Mouse (Mus musculus): ENCODE measurements around the gene Ncs1.
A peak's percentile ranks its signal among the peaks of the same experiment; 100 is the strongest.

The Ncs1 gene

DNA sequence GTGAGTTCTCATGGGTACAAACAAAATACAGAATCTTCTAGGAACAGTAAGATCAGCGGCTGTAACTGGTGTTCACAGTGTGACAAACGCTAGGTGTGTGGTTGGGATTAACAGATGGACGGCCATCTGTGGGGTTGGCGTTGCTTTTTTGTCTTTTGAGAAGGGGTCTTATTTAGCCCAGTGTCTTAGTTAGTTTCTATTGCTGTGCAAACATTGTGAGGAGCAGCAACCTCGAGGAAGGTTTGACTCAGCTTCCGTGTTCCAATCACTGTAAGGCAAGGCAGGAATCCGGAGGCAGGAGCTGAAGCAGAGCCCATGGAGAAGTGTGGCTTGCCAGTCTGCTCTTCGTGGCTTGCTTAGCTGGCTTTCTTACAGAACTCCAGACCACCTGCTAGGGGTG, 35.5 kb downstream of the Ncs1 start:
- DNase-seq (ENCODE audit: low spot score): no peak

- no peak for DNase-seq (ENCODE audit: low spot score)
Measured at GRCm38 (mm10) chr2:31282266-31282665, 36.6 kb downstream of the Ncs1 start.

DNA sequence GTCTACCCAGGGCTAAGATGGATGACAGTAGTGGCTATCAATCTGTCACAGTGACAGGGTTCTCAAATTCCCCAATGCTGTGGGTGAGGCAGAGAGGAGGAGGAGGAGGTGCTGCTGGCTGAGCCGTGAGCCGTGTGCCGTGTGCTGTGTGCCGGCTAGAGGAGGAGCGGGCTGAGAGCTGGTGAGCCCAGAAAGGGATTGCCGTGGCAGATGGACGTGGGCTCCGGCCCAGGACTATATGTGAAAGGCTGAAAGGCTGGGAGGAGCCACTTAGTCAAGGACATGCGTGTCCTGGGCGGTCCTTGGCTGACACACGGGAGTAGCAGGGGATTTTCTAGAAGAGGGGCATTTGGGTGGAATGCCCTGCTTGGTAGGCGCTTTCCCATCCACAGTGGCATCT, 37.3 kb downstream of the Ncs1 start:
- DNase-seq (ENCODE audit: low spot score): no peak

- no peak for DNase-seq (ENCODE audit: low spot score)
Measured at GRCm38 (mm10) chr2:31284531-31284930, 38.9 kb downstream of the Ncs1 start.

DNA sequence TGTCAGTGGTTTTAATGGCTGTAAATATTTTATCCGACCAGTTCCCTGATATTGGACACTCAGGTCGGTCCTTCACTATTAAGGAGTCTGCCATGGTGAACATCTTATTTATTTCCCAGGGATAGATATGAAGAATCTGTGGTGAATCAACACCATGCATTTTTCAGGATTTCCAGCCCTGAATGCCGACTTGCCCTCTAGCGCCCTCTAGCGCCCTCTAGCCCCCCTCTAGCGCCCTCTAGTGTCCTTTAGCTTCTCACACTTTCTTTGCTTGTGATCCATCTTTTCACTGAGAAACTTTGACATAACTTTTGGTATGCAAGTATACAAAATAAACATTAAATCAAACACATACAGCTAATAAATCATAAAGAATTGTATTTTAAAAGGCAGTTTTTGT, 45.8 kb downstream of the Ncs1 start:
- peak; percentile 65 for DNase-seq (ENCODE audit: low spot score)

DNA sequence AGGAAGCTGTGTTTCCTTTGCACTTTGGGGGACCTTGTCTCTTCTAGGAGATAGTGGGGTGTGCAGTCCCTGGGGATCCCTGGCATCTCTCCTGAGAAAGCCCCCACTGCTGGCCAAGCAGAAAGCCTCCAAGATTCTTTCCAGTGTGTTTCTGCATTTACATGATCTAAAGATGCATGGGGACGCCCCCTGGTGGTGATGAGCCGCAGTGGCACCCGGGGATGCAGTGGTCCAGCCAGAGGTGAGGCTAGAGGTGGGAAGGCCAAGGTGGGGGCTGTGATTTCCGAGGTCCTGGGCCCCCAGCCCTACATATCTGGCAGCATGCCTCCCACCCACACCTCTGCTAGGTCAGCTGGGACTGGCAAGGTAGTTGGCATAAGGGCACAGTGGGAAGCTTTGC, 49.4 kb downstream of the Ncs1 start:
- peak; percentile 53 for DNase-seq (ENCODE audit: low spot score)

DNA sequence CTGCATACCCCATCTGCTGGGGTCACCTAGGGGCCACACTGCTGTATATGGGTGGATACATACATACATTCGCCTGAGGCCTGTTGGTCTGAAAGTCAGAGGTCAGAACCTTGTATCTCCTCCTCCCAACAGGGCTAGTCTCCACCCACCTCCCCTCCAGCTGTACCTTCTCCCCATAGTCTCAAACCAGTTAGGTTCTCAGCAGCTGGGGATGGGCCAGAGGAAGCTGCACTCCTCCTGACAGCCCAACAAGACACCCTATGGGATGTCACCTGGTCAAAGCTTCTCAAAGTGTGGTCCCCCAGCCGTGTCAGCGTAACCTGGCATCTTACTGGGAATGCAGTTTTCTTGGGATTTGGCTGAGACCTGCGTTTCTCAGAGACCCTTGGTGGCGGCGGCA, 50.8 kb downstream of the Ncs1 start:
- no peak for DNase-seq (ENCODE audit: low spot score)

GRCm38 (mm10) chr2:31297602-31298268, 52.1 kb downstream of the Ncs1 start:
- DNase-seq (ENCODE audit: low spot score): peak; percentile 73

- DNase-seq (ENCODE audit: low spot score): no peak
Measured at GRCm38 (mm10) chr2:31298814-31299213, 53.2 kb downstream of the Ncs1 start.

GRCm38 (mm10) chr2:31299266-31299665, 53.6 kb downstream of the Ncs1 start:
- peak; percentile 27 for DNase-seq (ENCODE audit: low spot score)

- DNase-seq (ENCODE audit: low spot score): no peak
Measured at GRCm38 (mm10) chr2:31299996-31300395, 54.4 kb downstream of the Ncs1 start.

DNA sequence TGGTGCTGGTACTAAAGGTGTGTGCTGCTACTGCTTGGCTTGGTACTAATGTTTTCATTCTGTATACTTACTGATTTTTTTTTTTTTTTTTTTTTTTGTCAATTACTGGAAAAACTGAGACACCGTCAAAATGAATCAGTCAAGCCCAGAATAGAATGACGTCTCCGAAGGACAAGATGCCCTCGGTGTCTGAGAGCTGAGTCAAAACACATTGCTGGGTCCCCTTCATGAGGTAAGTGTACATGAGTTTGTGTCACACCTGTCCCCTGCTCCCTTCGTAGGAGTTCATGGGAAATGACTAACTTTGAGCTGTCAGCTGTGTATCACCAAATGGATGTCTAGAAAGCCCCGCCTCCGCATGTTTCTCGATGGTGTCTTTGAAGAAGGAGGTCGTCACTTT, 57.6 kb downstream of the Ncs1 start:
- DNase-seq (ENCODE audit: low spot score): no peak

- no peak for DNase-seq (ENCODE audit: low spot score)
Measured at GRCm38 (mm10) chr2:31304191-31304590, 58.6 kb downstream of the Ncs1 start.

GRCm38 (mm10) chr2:31304801-31305665, 59.4 kb downstream of the Ncs1 start:
- DNase-seq (ENCODE audit: low spot score): no peak

DNA sequence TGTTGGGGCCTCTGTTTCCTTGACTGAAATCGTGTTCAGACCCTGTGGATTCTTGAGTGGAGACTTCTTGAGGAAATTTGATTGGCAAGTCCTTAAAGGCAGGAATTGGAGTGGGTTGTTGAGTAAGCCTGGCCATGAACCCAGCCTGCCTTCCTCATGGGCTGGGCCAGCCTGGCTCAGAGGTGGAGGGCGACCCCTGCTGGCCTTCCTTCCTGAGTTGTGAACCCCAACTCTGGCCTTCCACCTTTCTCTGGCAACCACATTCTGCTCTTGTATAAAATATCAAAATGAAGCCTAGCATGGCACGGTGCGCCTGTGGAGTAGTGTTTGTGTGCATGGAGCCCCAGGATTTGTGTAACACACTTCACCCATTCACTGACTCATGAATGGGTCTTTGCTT, 60.1 kb downstream of the Ncs1 start:
- peak; percentile 47 for DNase-seq (ENCODE audit: low spot score)

DNA sequence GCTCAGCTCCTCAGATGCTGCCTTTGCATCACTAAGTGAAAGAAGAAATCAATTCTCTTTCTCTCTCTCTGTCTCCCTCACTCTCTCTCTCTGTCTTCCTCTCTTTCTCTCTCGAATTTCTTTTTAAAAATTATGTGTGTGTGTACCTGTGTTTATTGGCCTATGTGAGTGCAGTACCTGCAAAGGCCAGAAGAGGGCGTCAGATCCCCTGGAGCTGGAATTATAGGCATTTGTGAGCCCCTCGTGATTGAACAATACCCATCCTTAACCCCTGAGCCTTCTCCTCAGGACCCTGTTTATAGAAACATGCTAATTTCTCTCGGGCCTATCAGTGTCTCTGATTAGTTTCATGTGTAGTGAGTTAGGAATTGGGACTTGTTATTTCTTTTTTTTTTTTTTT, 62.6 kb downstream of the Ncs1 start:
- DNase-seq (ENCODE audit: low spot score): no peak

DNA sequence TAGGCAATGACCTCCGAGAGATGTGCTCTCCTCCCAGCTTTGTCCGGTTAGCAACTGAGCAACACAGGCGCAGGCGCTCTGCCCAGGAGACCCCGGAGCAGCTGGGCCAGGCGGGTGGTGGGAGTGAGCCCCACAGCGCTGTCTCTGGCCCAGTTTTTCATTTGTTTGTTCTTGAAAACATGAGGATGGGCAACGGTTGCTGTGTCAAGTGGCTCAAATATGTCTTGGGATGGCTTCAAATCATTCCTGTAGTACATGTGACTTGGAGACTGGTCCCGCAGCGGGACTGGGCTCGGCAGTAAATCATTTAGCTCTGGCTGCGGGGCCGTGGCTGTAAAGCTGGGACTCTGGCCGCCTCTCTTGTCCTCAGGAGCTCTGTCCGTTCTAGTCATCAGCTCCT, 63.9 kb downstream of the Ncs1 start:
- no peak for DNase-seq (ENCODE audit: low spot score)

GRCm38 (mm10) chr2:31314007-31314465, 68.4 kb downstream of the Ncs1 start, which contains the start of gene Hmcn2:
TSS of gene Hmcn2 (plus strand) at chr2:31314415.
- DNase-seq (ENCODE audit: low spot score): no peak

DNA sequence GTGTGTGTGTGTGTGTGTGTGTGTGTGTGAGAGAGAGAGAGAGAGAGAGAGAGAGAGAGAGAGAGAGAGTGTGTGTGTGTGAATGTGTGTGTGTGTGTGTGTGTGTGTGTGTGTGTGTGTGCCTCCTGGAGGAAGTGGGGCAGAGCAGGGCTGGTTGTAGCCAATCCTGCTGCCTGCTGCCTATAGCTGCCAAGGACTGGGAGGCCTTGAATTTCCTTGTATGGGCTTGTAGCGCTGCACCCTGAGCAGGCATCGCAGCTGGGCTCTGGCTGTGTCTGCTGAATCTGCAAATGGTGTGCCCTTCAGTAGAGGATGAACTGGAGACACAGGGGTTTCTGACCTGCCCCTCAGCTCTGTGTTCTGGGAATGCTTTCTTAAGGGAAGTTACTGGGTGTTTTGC, 72.5 kb downstream of the Ncs1 start:
- no peak for DNase-seq (ENCODE audit: low spot score)

DNA sequence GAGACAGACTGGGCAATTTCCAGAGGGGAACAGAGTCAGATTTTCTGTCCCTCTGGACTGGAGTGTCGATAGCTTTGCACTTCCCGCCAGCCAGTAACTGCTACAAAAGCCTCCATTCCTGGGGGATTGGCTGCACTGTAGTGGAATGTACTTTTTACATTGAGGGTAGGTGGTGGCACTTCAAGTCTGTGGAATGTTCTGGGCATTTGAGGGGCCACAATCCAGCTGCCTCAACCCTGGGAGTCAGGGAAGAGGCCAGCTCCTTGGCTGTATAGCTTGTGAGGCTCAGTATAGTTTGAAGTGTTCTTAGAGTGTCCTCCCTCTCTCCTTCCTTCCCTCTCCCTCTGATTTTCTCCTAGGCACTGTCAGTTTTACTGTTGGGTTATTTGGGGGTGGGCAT, 73.6 kb downstream of the Ncs1 start:
- DNase-seq (ENCODE audit: low spot score): no peak

DNA sequence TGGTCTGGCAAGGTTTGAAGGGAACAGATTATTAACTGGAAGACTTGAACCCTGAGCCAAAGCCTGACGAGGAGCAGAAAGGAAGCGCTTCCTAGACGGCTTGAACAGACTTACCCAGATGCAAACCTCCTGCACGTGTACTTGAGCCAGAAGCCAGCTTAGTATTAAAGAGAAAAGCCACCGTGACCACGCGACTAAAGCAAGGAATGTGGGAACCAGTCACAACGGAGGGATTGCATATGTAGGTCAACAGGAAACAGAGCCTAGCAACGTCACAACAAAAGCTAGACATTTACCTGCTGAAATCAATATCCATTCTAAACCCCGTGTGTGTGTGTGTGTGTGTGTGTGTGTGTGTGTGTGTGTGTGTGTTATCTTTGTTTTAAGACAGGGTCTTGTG, 81.6 kb downstream of the Ncs1 start:
- DNase-seq (ENCODE audit: low spot score): no peak

DNA sequence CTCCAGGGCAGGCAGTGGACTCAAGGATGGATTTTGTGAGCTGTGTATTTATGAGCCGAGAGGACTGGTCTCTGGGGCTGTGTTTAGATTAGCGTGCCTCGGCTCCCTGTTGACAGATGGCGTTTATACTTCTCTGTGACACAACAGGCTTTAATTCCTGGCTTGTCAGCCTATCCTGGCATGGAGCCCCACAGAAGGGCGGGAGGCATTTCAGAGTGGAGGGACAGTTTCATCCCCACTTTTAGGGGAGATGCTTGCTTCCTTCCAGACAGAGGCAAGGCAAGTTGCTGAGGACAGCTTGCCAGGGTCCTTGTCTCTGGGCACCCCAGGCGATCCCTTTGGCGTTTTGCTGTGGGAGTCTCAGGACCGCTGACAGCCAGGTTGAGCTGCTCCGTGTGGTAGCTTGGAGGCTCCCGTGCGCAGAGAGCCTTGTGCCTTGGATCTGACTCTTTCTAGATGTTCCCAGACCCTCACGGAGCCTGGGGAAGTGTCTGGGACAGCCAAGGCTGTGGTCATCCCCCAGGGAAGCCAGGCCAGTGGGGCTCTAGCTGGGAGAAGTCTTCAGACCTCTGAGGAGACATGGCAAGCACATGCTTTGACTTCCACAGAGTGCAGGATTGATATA, 92.2 kb downstream of the Ncs1 start:
- no peak for DNase-seq (ENCODE audit: low spot score)

- peak; percentile 6 for DNase-seq (ENCODE audit: low spot score)
Measured at GRCm38 (mm10) chr2:31339826-31340225, 94.2 kb downstream of the Ncs1 start.

All from adipocyte (in vitro differentiated cells).